Mouse (Mus musculus) natural killer cell, adult 2 months (primary cell): Measurements from ENCODE around the gene Srl.
"Not testable (repeated sequence)": the region's sequence is repeated elsewhere in the genome, so short reads cannot be mapped to it uniquely, and the experiment has no call there.

Experiments used
- DNase-seq, 2 experiments: peaks; one replicate each; pipeline ENCODE4 v3.0.0; 2022; ENCODE audit warnings: low spot score in 2 of 2

The Srl gene

DNA sequence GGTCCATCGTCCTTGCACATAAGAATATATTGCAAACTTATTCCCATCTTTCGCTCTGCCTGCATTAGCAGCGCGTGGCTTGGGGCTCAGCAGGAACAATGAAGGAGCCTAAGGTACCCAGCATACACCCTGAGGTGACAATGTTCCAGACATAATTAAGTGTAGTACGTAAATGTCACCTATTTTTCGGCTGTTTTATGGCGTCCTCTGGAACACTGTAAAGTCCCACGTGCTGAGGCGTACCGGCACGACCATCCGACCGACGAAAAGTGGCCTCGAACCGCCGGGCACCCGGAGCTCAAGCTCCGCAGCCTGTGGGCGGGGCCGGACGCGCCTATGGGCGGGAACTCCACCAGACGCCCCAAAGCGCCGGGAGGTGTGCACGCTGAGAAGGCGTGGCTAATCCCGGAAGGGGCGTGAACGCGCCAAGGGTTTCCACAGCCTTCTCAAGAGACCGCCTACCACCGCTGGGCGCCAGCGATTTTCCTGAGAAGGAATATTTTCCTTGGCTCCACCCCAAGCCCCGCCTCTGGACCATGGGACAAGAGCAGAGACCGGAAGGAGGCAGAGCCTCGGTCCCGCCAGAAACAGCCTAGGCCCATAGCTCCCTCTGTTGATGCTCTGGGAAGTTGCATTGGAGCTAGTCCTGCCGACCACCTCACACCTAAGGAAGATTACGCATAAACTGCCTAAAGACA is at the start of gene Srl:
Gene Srl, minus strand, starts transcription at position 316 of the 698 bp plus-strand sequence.
- peak; percentile 83 to 89 for DNase-seq

DNA sequence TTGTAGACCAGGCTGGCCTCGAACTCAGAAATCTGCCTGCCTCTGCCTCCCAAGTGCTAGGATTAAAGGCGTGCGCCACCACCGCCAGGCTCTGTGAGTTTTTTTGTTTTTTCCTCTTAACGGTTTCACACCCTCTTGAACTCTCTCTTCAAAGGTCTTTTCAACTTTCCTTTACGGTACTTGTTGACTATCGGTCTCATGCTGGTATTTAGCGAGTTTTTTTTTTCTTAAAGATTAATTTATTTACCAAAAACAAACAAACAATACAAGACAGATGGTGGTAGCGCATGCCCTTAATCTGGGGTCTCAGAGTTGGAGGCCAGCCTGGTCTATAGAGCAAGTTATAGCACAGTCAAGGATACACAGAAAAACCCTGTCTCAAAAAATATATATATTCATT is 48.6 kb upstream of the Srl start:
- DNase-seq = no peak

DNA sequence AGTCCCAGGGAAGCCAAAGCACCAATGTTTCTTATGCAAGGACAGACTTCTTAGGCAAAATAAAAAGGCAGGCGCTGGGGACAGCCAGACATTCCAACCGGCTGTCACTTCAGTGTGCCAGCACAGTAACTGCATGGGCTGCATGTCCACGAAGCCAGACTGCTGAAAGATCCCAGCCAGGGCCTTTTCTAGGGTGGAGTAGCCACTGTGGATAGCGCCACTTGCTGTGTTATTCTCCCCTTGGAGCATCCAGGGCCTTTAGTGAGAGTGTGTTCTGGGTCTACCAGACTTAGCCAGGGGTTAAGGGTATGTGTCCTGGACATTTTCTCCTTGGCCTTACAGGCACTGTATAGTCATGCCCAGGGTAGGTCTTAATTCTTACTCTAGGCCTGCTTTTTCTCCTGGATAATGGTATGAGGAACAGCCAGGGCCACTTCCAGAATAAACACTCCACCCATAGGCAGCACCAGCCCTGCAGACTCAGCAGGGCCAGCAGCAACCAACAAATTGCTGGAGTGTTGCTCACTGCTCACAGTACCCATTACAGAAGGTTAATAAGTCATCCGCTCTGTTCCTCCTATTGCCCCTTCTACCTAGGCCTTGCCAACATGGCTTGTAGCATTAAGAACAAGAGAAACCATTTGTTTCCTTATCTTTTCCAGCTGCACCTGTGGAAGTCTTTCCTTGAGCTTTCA is 46.0 kb upstream of the Srl start:
- DNase-seq = no peak

DNA sequence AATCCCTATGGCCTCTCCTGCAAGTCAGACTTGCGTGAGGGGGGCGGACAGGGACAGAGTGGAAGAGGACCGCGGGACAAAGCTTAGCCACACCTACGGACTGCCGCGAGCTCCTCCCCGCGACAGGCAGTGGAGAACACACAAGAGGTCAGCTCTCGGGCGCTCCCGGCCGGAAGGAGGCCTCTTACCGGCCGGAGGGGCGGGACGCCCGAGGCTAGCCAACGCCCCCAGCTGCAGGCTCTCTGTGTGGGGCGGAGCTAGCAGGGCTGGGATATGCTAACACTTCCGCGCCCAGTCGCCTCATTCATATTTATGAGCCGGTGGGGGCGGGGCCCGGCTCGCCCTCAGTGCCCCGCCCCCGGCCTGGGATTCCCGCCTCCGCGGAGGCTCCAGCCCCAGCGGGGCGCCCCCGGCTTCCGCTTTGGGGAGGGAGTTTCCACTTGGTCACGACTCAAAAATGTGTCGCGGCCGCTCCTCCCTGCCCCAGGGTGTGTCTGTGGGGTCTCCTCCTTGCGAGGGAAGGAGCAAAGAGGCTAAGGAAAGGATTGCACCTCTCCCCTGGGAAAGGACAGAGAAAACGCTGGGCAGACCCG is 45.0 kb upstream of the Srl start:
- DNase-seq = peak; percentile 96

DNA sequence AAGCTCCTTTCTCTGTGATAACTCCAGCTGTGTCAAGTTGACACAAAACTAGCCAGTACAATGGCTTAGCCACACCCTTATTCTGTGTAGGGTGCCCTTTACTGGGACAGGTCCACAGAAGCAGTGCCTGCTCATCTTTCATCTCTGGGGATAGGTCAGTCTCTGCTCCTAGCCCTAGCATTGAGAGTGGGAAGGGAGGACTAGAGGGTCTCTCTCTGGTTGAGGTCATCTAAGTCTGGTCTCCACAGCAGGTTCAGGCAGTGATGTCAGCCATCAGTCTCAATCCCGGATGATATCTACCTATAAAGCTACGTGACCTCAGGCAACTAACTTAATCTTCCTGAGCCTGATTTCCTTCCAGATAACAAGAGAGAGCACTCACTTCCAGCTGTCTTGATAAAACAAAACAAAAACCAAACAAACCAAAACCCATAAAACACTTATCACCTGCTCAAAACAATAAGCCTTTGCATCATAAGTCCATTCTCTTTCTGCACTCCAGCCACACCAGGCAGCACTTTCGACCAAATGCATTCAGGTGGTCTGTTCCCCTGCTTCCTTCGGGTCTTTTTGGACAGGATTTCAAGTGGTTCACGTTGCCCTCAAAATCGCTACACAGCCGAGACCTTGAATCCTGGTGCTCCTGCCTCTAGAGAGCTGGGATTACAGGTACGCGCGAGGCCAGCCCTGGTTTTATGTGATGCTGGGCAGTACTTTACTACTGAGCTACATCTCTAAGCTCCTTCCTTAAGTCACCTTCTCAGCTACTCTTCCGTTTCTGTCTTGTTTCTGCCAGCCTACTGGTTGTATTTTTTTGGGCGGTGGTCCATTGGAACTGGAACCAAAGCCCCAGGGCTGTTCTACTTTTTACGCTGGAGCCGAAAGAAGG is 44.3 kb upstream of the Srl start:
- DNase-seq = peak in 1 of 2 experiments; percentile 10

DNA sequence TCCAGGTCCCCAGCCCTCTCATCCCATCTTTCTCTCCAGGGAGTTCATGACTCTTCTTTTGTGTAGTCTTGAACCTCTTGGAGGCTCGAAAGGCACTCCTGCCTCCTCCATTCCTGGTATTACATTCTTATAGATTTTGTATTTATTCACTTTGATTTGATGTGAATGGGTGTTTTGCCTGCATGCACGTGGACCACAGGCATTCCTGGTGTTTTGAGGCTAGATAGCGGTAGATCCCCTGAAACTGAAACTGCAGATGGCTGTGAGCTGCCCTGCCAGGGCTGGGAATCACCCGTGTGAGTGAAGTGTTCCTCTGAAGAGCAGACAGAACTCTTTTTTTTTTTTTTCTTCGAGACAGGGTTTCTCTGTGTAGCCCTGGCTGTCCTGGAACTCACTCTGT is 42.8 kb upstream of the Srl start:
- DNase-seq = no peak

DNA sequence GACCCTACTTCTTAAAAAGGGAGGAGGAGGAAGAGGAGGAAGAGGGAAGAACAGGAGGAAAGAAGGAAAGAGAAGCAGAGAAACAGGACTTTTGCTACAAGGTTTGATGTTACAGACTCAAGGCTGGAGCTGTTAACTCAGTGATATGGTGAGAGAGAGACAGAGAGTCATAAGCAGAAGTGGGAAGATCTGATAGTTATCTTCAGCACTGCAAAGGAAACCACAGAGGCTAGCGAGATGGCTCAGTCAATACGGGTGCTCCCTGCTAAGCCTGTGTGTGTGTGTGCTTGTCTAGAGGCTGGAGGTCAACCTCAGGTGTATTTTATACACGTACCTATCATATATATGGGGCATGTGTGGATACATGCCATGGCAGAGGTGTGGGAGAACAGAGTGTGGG is 42.2 kb upstream of the Srl start:
- peak; percentile 31 to 33 for DNase-seq

DNA sequence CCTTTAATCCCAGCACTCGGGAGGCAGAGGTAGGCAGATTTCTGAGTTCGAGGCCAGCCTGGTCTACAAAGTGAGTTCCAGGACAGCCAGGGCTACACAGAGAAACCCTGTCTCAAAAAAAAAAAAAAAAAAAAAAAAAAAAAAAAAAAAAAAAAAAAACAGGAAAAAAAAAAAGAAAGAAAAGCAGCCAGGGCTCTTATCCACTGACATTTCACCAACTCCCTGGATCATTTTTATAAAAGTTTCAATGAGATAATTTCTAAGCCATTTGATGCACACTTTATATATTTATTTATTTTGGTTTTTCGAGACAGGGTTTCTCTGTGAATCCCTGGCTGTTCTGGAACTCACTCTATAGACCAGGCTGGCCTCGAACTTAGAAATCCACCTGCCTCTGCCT is 39.6 kb upstream of the Srl start:
- DNase-seq = not testable (repeated sequence)

DNA sequence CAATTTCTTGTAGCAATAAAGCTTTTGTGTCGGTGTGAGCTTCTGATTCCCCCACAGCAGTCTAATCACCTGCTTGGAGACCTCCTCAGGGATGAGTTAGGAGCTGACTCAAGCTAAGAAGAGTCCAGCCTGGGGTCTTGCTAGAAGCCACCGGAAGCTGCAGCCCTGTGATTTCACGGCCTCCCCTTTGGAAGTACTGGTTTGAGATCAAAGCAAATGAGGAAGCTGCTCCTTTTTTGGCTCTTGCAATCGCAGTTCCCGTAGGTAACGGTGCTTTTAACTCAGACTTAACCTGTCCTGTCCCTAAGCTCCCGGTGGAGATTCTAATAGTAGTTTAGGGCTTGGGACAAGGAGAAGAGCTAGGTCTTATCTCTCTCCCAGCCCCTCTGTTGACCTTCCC is 37.0 kb upstream of the Srl start:
- DNase-seq = no peak

DNA sequence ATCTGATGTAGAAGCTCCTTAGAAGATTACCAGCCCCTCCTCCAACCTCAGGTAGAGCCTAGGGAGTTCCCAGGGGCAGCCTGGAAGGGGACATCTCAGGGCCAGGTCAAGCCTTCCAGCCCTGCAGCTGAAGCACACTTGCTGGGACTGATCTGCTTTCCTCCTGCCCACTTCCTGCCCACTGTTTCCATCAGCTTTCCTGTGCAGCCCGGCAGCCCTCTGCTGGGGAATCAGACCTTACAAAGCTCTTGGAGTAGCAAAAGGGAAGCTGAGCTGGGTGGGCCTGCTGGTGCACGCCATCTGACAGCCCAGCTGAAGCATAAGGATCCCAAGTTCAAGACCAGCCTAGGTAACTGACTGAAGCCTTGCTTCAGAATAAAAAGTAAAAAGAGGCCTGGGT is 35.3 kb upstream of the Srl start:
- DNase-seq = no peak

DNA sequence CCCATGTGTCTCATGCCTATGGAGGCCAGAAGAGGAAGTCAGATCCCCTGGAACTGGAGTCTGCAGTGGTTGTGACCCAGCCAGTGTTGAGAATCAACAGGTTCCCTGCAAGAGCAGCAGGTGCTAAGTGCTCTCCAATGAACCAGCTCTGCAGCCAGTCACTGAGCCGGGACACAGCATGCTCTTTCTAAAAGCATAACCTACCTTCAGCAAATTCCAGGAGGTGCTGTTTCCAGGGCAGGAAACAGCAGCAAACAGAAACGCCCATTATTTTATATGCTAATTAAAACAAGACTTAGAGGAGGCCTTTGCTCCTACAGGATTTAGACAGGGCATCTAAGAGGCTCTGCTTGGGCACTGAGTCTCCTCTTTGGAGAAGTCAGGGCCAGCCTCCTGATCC is 34.4 kb upstream of the Srl start:
- no peak for DNase-seq

DNA sequence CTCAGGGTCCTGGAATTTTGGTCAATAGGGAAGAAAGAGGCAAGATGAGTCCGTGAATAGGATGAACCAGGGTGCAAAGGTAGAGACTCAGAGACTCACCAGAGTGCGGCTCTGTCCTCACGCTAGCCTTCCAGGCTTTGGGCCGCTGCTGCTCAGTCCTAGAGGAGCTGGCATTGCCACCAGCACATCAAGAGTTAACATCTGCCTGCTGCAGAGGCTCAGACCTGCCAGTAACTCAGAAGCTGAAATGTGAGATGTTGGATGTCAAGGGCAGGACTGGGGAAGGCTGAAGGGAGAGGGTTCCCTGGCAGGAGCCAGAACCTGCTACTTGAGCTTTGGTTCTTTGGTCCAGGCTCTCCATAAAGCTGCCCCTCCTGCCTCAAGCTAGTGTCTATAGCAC is 29.1 kb upstream of the Srl start:
- no peak for DNase-seq

DNA sequence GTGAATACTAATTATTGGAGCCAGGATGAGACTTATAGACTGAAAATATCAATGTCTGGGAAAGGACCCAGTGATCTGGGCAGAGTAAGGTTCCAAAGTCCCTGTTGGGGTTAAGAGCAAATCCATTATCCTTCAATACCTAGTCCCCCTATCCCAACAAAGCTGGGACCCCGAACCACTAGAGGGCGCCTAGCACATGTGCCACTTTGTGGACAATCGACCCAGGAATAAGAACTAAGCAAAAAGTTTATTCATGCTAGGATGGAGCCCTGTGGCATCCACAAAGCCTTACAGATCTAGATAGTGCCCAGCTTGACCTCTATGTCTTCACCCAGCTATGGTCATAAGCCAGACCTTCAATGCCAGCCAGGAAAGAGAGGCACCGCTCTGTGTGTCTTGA is 26.3 kb upstream of the Srl start:
- peak; percentile 58 to 73 for DNase-seq

DNA sequence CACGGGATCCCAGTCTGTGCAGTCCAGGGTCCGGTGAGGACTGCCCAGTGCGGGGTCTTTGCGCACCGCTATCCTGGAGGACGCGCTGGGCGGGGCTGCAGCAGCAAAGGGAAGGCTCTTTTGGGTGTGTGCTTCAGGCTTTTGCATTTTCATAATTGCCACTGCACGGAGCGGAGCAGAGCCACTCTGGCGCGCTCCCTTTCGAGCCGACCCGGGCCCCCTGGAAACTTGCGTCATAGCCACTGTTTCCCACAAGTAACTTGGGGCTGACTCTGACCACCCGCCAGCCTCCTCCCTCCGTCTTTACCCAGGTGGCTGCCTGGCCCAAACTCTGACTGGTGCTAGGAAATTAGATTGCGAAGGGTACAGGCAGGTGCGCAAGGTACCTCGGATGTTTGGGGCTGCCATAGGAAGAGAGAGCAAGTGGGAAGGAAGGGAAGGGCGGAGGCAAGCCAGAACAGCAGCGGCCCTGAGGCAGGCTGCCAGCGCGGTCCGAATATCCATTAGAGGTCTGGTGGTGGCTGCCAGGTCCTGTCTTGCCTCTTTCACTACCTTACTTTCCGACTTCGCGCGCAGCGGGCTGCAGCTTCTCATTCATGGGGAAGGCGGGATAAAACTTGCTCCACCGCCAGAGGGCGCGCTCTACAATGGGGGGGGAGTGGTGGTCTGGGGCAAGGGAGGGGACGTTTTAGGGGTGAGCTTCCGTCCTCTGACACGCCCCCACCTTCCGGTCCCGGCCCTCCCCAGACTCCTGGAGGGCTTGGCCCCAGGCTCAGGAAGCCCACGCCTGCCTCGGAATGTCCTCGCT is 18.7 kb upstream of the Srl start:
- peak; percentile 56 to 69 for DNase-seq

DNA sequence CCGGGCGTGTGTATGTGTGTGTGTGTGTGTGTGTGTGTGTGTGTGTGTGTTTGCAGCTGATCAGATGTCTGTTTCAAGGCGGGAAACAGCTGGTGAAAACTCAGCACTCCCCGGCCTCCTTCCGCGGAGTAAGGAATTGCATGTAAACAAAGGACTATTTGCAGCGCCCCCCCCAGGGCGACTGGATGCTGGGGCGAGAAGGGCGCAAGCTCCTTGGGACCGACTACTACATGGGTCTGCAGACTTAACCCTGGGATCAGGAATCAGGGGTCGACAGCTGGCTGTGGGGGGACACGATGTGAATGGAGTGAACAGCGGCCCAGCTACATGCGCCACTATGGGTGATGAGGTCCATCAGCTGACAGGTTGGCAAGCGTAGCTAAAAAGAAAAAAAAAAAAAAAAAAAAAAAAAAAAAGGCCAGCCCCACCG is 18.1 kb upstream of the Srl start, which contains the start of gene Tfap4:
Gene Tfap4, minus strand, starts transcription at position 140 of the 430 bp plus-strand sequence.
- peak; percentile 71 to 85 for DNase-seq

DNA sequence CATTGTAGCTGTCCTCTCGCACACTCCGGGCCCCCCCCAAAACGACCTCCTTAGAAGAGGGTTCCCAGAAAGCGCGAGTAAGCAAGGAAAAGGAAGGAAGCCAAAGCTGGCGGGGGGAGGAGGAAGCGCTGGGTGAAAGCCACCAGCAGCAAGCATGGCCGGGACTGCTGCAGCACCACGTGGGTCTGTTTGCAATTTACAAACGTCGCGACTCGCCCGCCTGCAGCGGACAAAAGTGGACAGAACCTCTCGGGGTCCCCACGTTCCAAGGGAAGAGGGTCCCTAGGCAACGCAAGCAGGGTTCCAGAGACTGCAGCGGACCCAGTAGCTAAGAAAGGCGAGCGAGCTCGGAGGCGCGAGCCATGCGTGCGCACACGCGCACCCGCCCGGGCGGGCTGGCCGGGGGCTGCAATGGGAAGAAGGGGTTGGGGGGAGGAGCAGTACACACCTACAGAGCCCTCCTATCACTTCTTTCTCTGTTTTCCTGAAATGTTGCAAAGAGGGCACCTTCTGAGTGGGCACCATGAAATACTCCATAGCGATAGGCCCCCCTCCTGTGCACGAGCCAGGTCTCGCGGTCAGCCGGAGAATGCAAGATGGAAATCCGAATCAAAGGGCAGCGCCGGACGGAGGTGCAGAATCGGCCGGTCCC is 17.5 kb upstream of the Srl start:
- DNase-seq = peak in 1 of 2 experiments; percentile 45

DNA sequence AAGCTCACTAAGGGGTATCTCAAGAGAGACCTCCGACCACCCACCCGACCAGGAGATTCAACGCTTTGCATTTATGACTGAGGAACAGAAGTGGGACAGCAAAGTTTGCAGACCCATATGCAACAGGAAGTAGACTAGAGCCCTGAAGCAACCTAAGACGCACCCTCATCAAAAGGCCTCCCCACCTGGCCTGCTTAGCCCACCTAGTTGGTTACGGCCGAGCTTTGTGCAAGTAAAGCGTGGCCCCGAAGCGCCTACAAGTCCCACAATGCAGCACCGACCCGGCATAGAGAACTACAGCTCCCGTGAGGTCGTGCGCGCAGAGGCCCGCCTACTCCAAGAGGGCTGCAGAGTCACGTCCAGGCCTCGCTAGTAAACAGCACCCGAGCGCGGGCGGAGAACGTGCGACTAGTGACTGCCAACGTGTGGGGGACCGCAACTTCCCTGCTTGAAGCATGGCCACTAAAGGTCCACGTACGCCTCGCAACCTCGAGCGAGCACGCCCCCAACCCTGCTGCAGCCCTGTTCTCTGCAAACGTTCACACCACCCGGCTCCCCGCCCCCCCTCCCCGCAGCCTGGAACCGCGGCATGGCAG is 16.9 kb upstream of the Srl start:
- peak; percentile 84 to 87 for DNase-seq

DNA sequence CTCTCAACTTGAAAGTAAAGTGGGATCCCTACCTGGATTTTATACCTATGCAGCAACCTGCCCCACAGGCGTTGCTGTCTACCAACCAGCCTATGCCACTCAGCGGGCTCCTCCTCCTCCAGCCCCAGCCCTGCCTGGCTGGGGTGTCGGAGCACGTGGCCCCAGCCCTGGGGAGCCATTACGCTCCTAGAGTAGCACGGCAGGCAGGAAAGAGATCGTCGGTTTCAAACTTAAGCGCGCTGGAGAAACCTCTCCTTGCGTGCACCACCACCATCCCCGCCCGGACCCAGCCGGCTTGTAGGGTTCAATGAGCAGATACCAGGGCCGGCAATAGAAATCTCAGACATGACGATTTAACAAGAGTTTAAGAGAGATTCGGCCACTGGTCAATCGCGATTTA is 16.3 kb upstream of the Srl start:
- DNase-seq = peak; percentile 50 to 64

DNA sequence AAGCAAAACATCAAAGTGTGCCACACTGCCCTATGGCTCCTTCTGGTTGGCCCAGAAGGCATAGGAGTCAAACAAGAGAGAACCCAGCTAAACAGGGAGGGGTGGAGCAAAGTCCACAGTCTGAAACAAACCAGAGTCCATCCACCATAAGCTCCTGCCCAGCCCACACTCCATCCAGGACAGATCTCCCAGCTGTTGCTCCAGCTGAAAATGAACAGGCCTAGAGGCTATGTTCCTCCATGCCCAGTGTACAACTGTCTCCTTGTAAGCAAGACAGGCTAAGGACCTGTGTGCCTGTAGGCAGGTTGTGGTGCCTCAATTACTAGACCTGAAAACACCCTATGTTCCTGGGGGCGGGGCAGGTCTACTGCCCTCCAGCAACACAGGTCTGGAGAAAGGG is 15.5 kb upstream of the Srl start:
- no peak for DNase-seq

DNA sequence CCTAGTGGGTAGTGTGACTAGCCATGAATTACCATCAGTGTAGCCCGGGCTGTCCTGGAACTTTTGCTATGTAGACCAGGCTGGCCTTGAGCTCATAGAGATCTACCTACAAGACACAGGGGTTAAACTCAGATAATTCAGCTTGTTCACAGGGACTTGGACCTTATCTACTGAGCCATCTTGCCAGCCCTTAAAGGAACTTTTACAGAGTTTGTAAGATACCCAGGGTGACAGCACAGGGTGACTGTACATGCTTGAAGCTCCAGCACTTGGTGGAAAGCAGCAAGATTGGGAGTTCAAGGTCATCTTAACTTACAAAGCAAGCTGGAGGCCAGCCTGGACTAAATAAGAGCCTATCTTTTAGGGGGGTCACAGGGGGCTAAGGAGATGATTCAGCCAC is 13.9 kb upstream of the Srl start:
- DNase-seq = no peak
